12 mouse cellular contexts compared by ENCODE assay signal in the genomic region with DNA sequence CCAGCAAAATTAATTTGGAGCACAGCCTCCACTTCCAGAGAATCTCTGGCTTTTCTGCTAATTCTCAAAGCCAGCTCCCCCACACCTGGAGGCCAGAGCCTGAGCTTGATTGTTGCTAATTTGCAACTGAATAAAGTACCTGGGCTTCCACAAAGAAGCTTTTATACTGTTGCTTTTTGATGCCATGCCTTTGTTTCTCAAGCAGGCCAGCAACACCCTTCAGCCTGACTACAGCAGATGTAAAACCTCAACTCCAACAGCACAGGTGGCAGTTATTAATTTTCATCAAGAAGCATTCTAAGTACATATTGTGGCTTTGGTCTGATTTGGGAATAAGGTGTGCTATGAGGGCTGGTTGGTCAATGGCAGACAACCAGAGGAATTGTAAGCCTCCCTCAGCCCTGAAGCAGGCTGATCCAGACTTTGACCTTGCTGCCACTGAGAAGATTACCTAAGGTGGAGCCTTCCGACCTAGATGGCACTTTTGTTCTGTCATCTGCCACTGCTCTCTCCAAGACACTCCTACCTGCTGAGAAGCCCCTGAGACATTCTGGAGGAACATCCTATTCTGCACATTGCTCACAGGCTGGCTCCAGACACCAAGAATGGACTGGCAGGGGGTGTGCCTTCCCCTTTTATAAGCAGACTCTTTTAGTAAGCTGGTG. TPM values are rescaled to one million over a fixed set of nuclear protein-coding genes. Genes with fewer than 3 reads are reported as not detected.
"Had no signal": no experiment of that assay in that cellular context is flagged by ENCODE, and none has a peak within 500 bp of the region (broad histone marks: within the 10 kb centered on the region; RNA-seq: fewer than 3 reads in every experiment).

No protein-coding gene starts in this region.

RNA-seq across cellular contexts. Expression of a gene that starts 44.4 kb away (rescaled TPM):
- total RNA-seq: common myeloid progenitor, adult 5-6 weeks; gastrocnemius, adult 18-20 months; gastrocnemius, adult 2 months; gastrocnemius, adult 8-10 months; gastrocnemius, postnatal 14 days; gastrocnemius, postnatal 25 days; gastrocnemius, postnatal 36 days; gastrocnemius, postnatal 4 days; granulocyte monocyte progenitor cell, adult 5-6 weeks; heart, adult 18-20 months; heart, adult 2 months; heart, adult 8-10 months had no signal
